Mouse (Mus musculus) ES-E14 (cell line): ENCODE data around the gene Iqch. TPM values are rescaled to one million over a fixed set of nuclear protein-coding genes. Genes with fewer than 3 reads are reported as not detected.

ENCODE experiments used
- DNase-seq: peaks from one replicate; pipeline ENCODE4 v3.0.0-alpha.2; 2013; ENCODE audit warnings: low read depth, low spot score
- H3K27ac ChIP-seq: 2 replicates; pipeline ENCODE4 v1.5.1; 2012; ENCODE audit warnings: low read depth, mild to moderate bottlenecking, low read length, moderate library complexity, mixed read lengths; ENCODE audit not compliant: poor library complexity, insufficient read depth, severe bottlenecking
- H3K36me3 ChIP-seq: 2 replicates; pipeline ENCODE4 v1.6.1; 2012; ENCODE audit warnings: mild to moderate bottlenecking, low read length, moderate library complexity, mixed read lengths; ENCODE audit not compliant: control insufficient read depth, poor library complexity, insufficient read depth, severe bottlenecking
- H3K4me1 ChIP-seq, 2 experiments: fragments of 150-350 bp in 1 of 2; sonication (generic) in 1 of 2; 2 replicates each; pipeline ENCODE4 v1.6.1; 2012; ENCODE audit warnings: low read length in 2 of 2, mild to moderate bottlenecking in 1 of 2, mixed read lengths in 1 of 2; ENCODE audit not compliant: control insufficient read depth in 2 of 2, insufficient read depth in 2 of 2, poor library complexity in 1 of 2
- H3K4me3 ChIP-seq, 2 experiments: fragments of 150-350 bp in 1 of 2; sonication (generic) in 1 of 2; 2 replicates each; pipeline ENCODE4 v1.5.1; 2012; ENCODE audit warnings: low read length in 2 of 2, low read depth in 1 of 2, mild to moderate bottlenecking in 1 of 2, mixed read lengths in 1 of 2; ENCODE audit not compliant: insufficient read depth in 1 of 2, poor library complexity in 1 of 2, severe bottlenecking in 1 of 2
- H3K9ac ChIP-seq: 2 replicates; pipeline ENCODE4 v1.6.1; 2012; ENCODE audit warnings: low read depth, mild to moderate bottlenecking, low read length, mixed read lengths; ENCODE audit not compliant: poor library complexity, insufficient read depth, severe bottlenecking
- H3K9me3 ChIP-seq: fragments of 150-350 bp; sonication (generic); 2 replicates; pipeline ENCODE4 v1.6.1; 2012; ENCODE audit warnings: low read depth, mild to moderate bottlenecking, low read length; ENCODE audit not compliant: control insufficient read depth, insufficient read depth
- CHD2 ChIP-seq: IDR thresholded peaks from 2 replicates; pipeline ENCODE4 v1.6.1; 2014; ENCODE audit warnings: mild to moderate bottlenecking, low read depth, low read length, inconsistent platforms
- HCFC1 ChIP-seq: IDR thresholded peaks from 2 replicates; pipeline ENCODE4 v1.6.1; 2012; ENCODE audit warnings: low read length, inconsistent platforms, borderline replicate concordance; ENCODE audit not compliant: insufficient read depth
- MAFK ChIP-seq: IDR thresholded peaks from 2 replicates; pipeline ENCODE4 v1.6.1; 2014; ENCODE audit warnings: mild to moderate bottlenecking, low read depth, low read length, inconsistent platforms; ENCODE audit not compliant: insufficient read depth
- ZC3H11A ChIP-seq: IDR thresholded peaks from 2 replicates; pipeline ENCODE4 v1.6.1; 2012; ENCODE audit warnings: low read depth, mild to moderate bottlenecking, inconsistent platforms, low read length, borderline replicate concordance
- ZNF384 ChIP-seq: IDR thresholded peaks from 2 replicates; pipeline ENCODE4 v1.6.1; 2012; ENCODE audit warnings: low read depth, low read length, inconsistent platforms
- in situ Hi-C, 2 experiments: fragments of 600-800 bp; cut with MboI; formaldehyde crosslinking; loops; one replicate each; pipeline ENCODE4 v1.15.1; 2025; ENCODE audit warnings: low sequenced_read_pairs in 2 of 2, inconsistent platforms in 1 of 2; ENCODE audit not compliant: unreplicated experiment in 2 of 2
- total RNA-seq: library from RNA; depleted of rRNA; stranded (reverse); fragments of 300-350 nt; gene quantifications from 2 replicates; pipeline ENCODE4 v1.2.3, GENCODE M21; 2012

Gene Iqch
- total RNA-seq, 1 experiment: 0.18 TPM

- no peak overlapping the region for H3K27ac ChIP-seq
- H3K9me3 ChIP-seq: no peaks in the 10 kb centered on the region
- no peak overlapping the region for H3K4me3 ChIP-seq
- no peaks in the 10 kb centered on the region for H3K4me1 ChIP-seq
- in situ Hi-C loops: no loop called here
- TF ChIP-seq CHD2: no peak
- no peak for TF ChIP-seq HCFC1
- no peak for TF ChIP-seq MAFK
- TF ChIP-seq ZNF384: no peak
- no peak for TF ChIP-seq ZC3H11A
- DNase-seq: no peak
- H3K36me3 ChIP-seq: no peaks in the 10 kb centered on the region
- H3K9ac ChIP-seq: no peak overlapping the region
These were observed 102.4 kb downstream of the Iqch start for GRCm38 (mm10) chr9:63499912-63500311.

GRCm38 (mm10) chr9:63495786-63496185 lies 106.5 kb downstream of the Iqch start:
- Histone ChIP-seq H3K36me3 (no peaks in the 10 kb centered on the region), H3K27ac (no peak overlapping the region), H3K9me3 (no peaks in the 10 kb centered on the region), H3K4me1 (0 out of 4 replicates have a peak, but pooled peaks cover 0 to 2% of the 10 kb centered on the region in 2 experiments), H3K9ac (no peak overlapping the region), H3K4me3 (no peak overlapping the region)
- no peak for DNase-seq
- TF ChIP-seq CHD2 (no peak), HCFC1 (no peak), ZC3H11A (no peak), ZNF384 (no peak)
- in situ Hi-C loops: no loop called here

DNA sequence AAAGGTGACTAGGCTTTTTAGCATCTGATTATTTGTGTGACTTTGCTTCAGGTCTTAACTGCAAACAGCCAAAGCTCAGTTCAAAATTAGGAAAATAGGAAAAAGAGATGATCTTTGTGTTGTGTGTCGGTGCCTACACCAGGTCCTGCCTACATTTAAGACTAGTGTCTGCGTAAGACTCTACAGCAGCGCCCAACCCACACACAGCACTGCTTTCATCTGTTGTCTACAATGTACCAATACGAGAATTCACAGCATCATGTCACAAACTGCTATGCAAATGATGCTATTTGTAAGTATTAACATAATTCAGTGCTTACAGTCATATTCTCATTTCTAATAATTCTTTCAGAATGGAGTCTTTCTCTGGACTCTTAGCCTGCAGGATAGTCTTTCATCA lies 108.5 kb downstream of the Iqch start:
- DNase-seq: no peak
- 0 out of 4 replicates have a peak, but pooled peaks cover 0 to 2% of the 10 kb centered on the region in 2 experiments for H3K4me1 ChIP-seq
- TF ChIP-seq ZNF384: no peak
- H3K36me3 ChIP-seq: no peaks in the 10 kb centered on the region
- in situ Hi-C loops: no loop called here
- no peaks in the 10 kb centered on the region for H3K9me3 ChIP-seq
- H3K9ac ChIP-seq: no peak overlapping the region
- H3K4me3 ChIP-seq: no peak overlapping the region
- no peak overlapping the region for H3K27ac ChIP-seq

GRCm38 (mm10) chr9:63492291-63492690 lies 110.0 kb downstream of the Iqch start:
- H3K27ac ChIP-seq: no peak overlapping the region
- in situ Hi-C loops: no loop called here
- H3K9ac ChIP-seq: no peak overlapping the region
- no peak for DNase-seq
- H3K4me3 ChIP-seq: no peak overlapping the region
- 0 out of 4 replicates have a peak, but pooled peaks cover 0 to 2% of the 10 kb centered on the region in 2 experiments for H3K4me1 ChIP-seq
- H3K9me3 ChIP-seq: no peaks in the 10 kb centered on the region
- TF ChIP-seq ZNF384 (no peak), CHD2 (no peak), ZC3H11A (no peak), HCFC1 (no peak), MAFK (no peak)
- H3K36me3 ChIP-seq: no peaks in the 10 kb centered on the region

DNA sequence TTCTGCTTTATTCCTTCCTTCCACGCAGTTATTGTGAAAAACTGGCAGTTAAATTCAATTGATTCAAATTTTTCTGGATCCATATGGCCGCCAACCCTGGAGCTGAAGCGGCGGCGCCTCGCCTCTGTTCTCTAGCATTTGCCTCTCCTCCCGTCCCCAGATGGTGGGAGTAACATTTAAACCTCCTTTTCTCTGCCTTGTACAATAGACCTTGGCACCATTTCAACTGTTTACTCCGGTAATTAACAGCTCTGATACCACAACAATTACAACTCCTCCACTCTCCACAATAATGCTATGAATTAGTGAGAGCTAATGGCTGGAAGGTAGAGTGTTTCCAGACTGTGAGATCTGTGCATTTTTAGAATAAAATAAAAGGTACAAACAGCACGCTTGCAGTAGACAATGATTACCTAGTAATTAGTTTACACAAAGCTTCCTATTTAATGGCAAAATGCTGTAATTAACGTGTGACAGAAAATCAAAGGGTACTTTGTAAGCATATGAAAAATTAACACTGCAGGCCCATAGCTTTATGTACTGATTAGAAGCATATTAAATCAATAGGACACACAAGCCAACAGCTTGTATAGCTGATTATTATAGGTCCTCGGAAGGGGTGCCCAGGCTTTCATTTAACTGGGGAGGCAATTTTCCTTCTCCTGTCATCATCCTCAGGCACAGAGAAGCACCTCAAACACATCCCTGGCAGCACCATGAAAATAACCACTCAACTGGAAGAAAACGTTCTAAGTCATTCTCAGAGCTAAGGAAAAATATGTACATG lies 111.6 kb downstream of the Iqch start:
- Histone ChIP-seq H3K9ac (no peak overlapping the region), H3K4me1 (0 out of 4 replicates have a peak, but pooled peaks cover 0 to 2% of the 10 kb centered on the region in 2 experiments), H3K4me3 (no peak overlapping the region), H3K27ac (no peak overlapping the region), H3K36me3 (no peaks in the 10 kb centered on the region), H3K9me3 (no peaks in the 10 kb centered on the region)
- DNase-seq: no peak
- in situ Hi-C loops: no loop called here
- no peak for TF ChIP-seq HCFC1
